Mouse (Mus musculus) lung, embryonic 14.5 days (tissue): ENCODE results near the gene Marc1. TPM values are rescaled to one million over a fixed set of nuclear protein-coding genes. Genes with fewer than 3 reads are reported as not detected.

Source experiments
- ATAC-seq: fragments of 200-750 bp; cut with Nextera tagmentation; 2 replicates; pipeline ENCODE4 v1.8.0; 2017; ENCODE audit warnings: mild to moderate bottlenecking, moderate TSS enrichment, moderate library complexity; ENCODE audit not compliant: insufficient read depth
- DNase-seq: peaks from one replicate; pipeline ENCODE4 v3.0.0-alpha.2; 2015
- H3K27ac ChIP-seq: fragments of 300-500 bp; sonication (generic); 2 replicates; pipeline ENCODE4 v1.5.1; 2014; ENCODE audit warnings: low read depth, mild to moderate bottlenecking, moderate library complexity
- H3K27me3 ChIP-seq: fragments of 300-500 bp; sonication (generic); 2 replicates; pipeline ENCODE4 v1.6.1; 2014; ENCODE audit warnings: low read length, control low read depth; ENCODE audit not compliant: insufficient read depth
- H3K36me3 ChIP-seq: fragments of 300-500 bp; sonication (generic); 2 replicates; pipeline ENCODE4 v1.6.1; 2014; ENCODE audit warnings: control low read depth; ENCODE audit not compliant: insufficient read depth
- H3K4me1 ChIP-seq: fragments of 300-500 bp; sonication (generic); 2 replicates; pipeline ENCODE4 v1.6.1; 2014; ENCODE audit warnings: antibody characterized with exemption, control low read depth; ENCODE audit not compliant: insufficient read depth
- H3K4me2 ChIP-seq: fragments of 300-500 bp; sonication (generic); 2 replicates; pipeline ENCODE4 v1.6.1; 2014; ENCODE audit warnings: mild to moderate bottlenecking
- H3K4me3 ChIP-seq: fragments of 300-500 bp; sonication (generic); 2 replicates; pipeline ENCODE4 v1.5.1; 2014; ENCODE audit warnings: low read depth, low read length
- H3K9ac ChIP-seq: fragments of 300-500 bp; sonication (generic); 2 replicates; pipeline ENCODE4 v1.6.1; 2014
- H3K9me3 ChIP-seq: fragments of 300-500 bp; sonication (generic); 2 replicates; pipeline ENCODE4 v1.6.1; 2016; ENCODE audit warnings: low read depth, low read length, control low read depth
- CTCF ChIP-seq: IDR thresholded peaks from 2 replicates; pipeline ENCODE4 v1.5.1; 2016; ENCODE audit warnings: antibody characterized with exemption, low read depth
- WGBS: fragments of 180-500 bp; shearing (Covaris S2); extraction: QIAGEN DNeasy Blood & Tissue Kit; methylation state at CpG from one replicate; pipeline ENCODE4 v1.1.7; 2014; 5-methylcytosine and 5-hydroxymethylcytosine counted together
- microRNA counts: library from miRNA; unstranded; fragments of <30 nt; microRNA quantifications from one replicate; lab custom pipeline; 2016
- microRNA-seq: library from miRNA; unstranded; fragments of <30 nt; microRNA quantifications from one replicate; pipeline ENCODE4, GENCODE M21; 2016; ENCODE audit warnings: borderline number of aligned reads
- polyA plus RNA-seq: library from polyadenylated mRNA; unstranded; fragments of >200 nt; fragmentation: Nextera tagmentation; extraction: Ambion mirVana; gene quantifications from 2 replicates; pipeline ENCODE4 v1.2.1, GENCODE M21; 2014

Marc1 gene
- polyA plus RNA-seq, 1 experiment from 2014 or later, result not detected

DNA sequence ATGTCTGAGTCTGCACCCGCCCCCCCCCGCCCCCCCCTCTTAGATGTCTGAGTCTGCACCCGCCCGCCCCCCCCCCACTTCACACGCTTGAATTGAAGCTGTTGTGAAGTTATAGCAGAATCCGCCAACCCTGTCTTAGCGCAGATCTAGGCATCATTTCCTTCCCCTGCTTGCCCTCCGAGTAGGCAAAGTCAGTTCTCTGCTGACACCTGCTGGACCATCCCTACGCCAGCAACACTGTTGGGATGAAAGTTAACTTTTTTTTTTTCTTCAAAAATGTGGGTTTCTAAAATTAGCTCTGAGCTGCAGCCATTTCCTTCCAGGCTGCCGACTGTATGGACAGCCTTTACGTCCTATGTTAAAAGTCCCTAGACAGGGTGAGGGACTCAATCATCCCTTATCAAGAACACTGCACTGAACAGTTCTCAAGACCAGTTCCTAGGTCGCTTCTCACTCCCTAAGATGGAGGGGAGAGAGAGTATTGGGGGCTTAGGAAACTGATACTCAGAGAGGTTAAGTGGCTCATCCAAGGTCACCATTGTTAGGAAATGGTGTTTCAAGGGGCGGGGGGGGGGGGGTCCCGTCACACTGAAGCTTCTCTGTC, 73.1 kb downstream of the Marc1 start:
- ATAC-seq (peak; percentile 42; the same call in 1 of the 2 replicates), DNase-seq (peak; percentile 91)
- Histone ChIP-seq H3K27me3 (peaks cover 47% of the 10 kb centered on the region), H3K9ac (no peak overlapping the region), H3K36me3 (no peaks in the 10 kb centered on the region), H3K4me2 (peak overlapping the region; percentile 19), H3K4me3 (no peak overlapping the region), H3K27ac (no peak overlapping the region), H3K4me1 (0 out of 2 replicates have a peak, but pooled peaks cover 3% of the 10 kb centered on the region), H3K9me3 (no peaks in the 10 kb centered on the region)
- WGBS, result 1% methylated on average over 14 of the region's 14 CpGs
- peak; percentile 89 for TF ChIP-seq CTCF

DNA sequence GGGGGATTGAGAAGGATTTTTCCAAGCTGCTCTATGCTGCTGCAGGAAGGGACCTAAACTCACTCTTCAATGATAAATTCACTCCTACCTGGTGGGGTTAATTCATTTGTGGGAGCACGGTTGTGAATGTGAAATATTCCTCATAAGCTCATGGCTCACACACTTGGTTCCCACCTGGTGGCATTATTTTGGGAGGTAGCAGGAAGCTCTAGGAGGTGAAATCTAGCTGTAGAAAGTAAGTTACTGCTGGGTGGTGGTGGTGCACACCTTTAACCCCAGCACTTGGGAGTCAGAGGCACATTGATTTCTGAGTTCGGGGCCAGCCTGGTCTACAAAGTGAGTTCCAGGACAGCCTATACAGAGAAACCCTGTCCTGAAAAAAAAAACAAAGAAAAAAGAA, 73.9 kb downstream of the Marc1 start:
- H3K9me3 ChIP-seq, result no peaks in the 10 kb centered on the region
- peaks cover 53% of the 10 kb centered on the region for H3K27me3 ChIP-seq
- no peak overlapping the region for H3K4me3 ChIP-seq
- no peak overlapping the region for H3K4me2 ChIP-seq
- 41% methylated on average over 2 of the region's 2 CpGs for WGBS
- ATAC-seq (no peak), DNase-seq (no peak)
- no peak for TF ChIP-seq CTCF
- no peak overlapping the region for H3K27ac ChIP-seq
- 0 out of 2 replicates have a peak, but pooled peaks cover 3% of the 10 kb centered on the region for H3K4me1 ChIP-seq
- H3K36me3 ChIP-seq, result no peaks in the 10 kb centered on the region
- no peak overlapping the region for H3K9ac ChIP-seq

MicroRNA genes within 50 kb of the gene (microRNA counts, 519-probe panel; counts per million panel counts)
- microRNA mmu-miR-1981 (lab: Ali Mortazavi, UCI), result 3,542 counts per million, percentile 73 among the panel's probes with 10 or more counts

Small RNA genes lying within 50 kb of the gene (microRNA-seq; reads per million reads assigned to microRNA genes)
- 60.6 reads per million, percentile 42 among the genes with 10 or more reads in this experiment for gene Mir1981

Other genes starting within 250 kb of the Marc1 start
- gene Hlx, start 78.7 kb downstream of the Marc1 start, polyA plus RNA-seq, result 27.8 and 28.2 TPM in 2 replicates
- 152 and 163 TPM in 2 replicates for gene Marc2, start 35.1 kb upstream of the Marc1 start, polyA plus RNA-seq
- 2.5 and 3.0 TPM in 2 replicates for gene C130074G19Rik, start 71.9 kb upstream of the Marc1 start, polyA plus RNA-seq
- gene Mark1, start 188.3 kb upstream of the Marc1 start, polyA plus RNA-seq, result 2.5 and 3.0 TPM in 2 replicates